Mouse (Mus musculus) T-helper 17 cell (primary cell): ENCODE measurements around the gene 9330182L06Rik.

ENCODE experiments used
- in situ Hi-C, 2 experiments: fragments of 300-600 bp; cut with MboI, MseI; formaldehyde crosslinking; loops; 1 replicate in 1 of 2; 2 replicates in 1 of 2; pipeline ENCODE4 v1.15.1; 2025; ENCODE audit warnings: high pct_unique_total_duplicates in 2 of 2

The 9330182L06Rik gene

GRCm38 (mm10) chr5:9361982-9362661, 96.2 kb downstream of the 9330182L06Rik start:
- in situ Hi-C loops, result no loop called here

GRCm38 (mm10) chr5:9364937-9365336, 99.0 kb downstream of the 9330182L06Rik start:
- in situ Hi-C loops, result no loop called here

GRCm38 (mm10) chr5:9367920-9368692, 102.2 kb downstream of the 9330182L06Rik start:
- in situ Hi-C loops, result no loop called here

GRCm38 (mm10) chr5:9371127-9371526, 105.2 kb downstream of the 9330182L06Rik start:
- in situ Hi-C loops, result no loop called here

- in situ Hi-C loops, result no loop called here
Observed at GRCm38 (mm10) chr5:9373341-9373740, 107.4 kb downstream of the 9330182L06Rik start.

- in situ Hi-C loops, result no loop called here
Observed at GRCm38 (mm10) chr5:9389968-9390367, 124.0 kb downstream of the 9330182L06Rik start.

GRCm38 (mm10) chr5:9391858-9392393, 126.0 kb downstream of the 9330182L06Rik start:
- in situ Hi-C loops, result no loop called here

GRCm38 (mm10) chr5:9417098-9417497, 151.2 kb downstream of the 9330182L06Rik start:
- in situ Hi-C loops, result loop anchor here (5.0 to 25.0 kb wide), 2 partner anchors 95 to 930 kb away; no protein-coding TSS in a partner anchor

GRCm38 (mm10) chr5:9417802-9418201, 151.9 kb downstream of the 9330182L06Rik start:
- in situ Hi-C loops, result loop anchor here (5.0 to 25.0 kb wide), 2 partner anchors 96 to 931 kb away; no protein-coding TSS in a partner anchor

GRCm38 (mm10) chr5:9419964-9420363, 154.0 kb downstream of the 9330182L06Rik start:
- in situ Hi-C loops, result loop anchor here (5.0 to 25.0 kb wide), 3 partner anchors 98 to 933 kb away; no protein-coding TSS in a partner anchor

- in situ Hi-C loops, result loop anchor here in 1 of 2 experiments (5.0 to 25.0 kb wide), 2 partner anchors 252 to 937 kb away; no protein-coding TSS in a partner anchor
Observed at GRCm38 (mm10) chr5:9424464-9424863, 158.5 kb downstream of the 9330182L06Rik start.

- in situ Hi-C loops, result loop anchor here (5.0 to 25.0 kb wide), 2 partner anchors 255 to 490 kb away; no protein-coding TSS in a partner anchor
Observed at GRCm38 (mm10) chr5:9427165-9427564, 161.2 kb downstream of the 9330182L06Rik start.

- in situ Hi-C loops, result loop anchor here (5.0 to 25.0 kb wide), 2 partner anchors 255 to 490 kb away; no protein-coding TSS in a partner anchor
Observed at GRCm38 (mm10) chr5:9427581-9428241, 161.8 kb downstream of the 9330182L06Rik start.

- in situ Hi-C loops, result loop anchor here (5.0 to 25.0 kb wide), 2 partner anchors 256 to 491 kb away; no protein-coding TSS in a partner anchor
Observed at GRCm38 (mm10) chr5:9428728-9429127, 162.8 kb downstream of the 9330182L06Rik start.

GRCm38 (mm10) chr5:9446146-9446545, 180.2 kb downstream of the 9330182L06Rik start:
- in situ Hi-C loops, result loop anchor here (25.0 kb wide), 1 partner anchor 509 kb away; no protein-coding TSS in a partner anchor

- in situ Hi-C loops, result loop anchor here (25.0 kb wide), 1 partner anchor 512 kb away; no protein-coding TSS in a partner anchor
Observed at GRCm38 (mm10) chr5:9448931-9449330, 183.0 kb downstream of the 9330182L06Rik start.

- in situ Hi-C loops, result loop anchor here (25.0 kb wide), 1 partner anchor 512 kb away; no protein-coding TSS in a partner anchor
Observed at GRCm38 (mm10) chr5:9449570-9449969, 183.7 kb downstream of the 9330182L06Rik start.

GRCm38 (mm10) chr5:9453298-9453697, 187.4 kb downstream of the 9330182L06Rik start:
- in situ Hi-C loops, result no loop called here

- in situ Hi-C loops, result no loop called here
Observed at GRCm38 (mm10) chr5:9477587-9477986, 211.7 kb downstream of the 9330182L06Rik start.

- in situ Hi-C loops, result no loop called here
Observed at GRCm38 (mm10) chr5:9495456-9495855, 229.5 kb downstream of the 9330182L06Rik start.

- in situ Hi-C loops, result no loop called here
Observed at GRCm38 (mm10) chr5:9497235-9497634, 231.3 kb downstream of the 9330182L06Rik start.
